Mouse (Mus musculus): ENCODE data around the gene Fbxo47.

Fbxo47 gene

DNA sequence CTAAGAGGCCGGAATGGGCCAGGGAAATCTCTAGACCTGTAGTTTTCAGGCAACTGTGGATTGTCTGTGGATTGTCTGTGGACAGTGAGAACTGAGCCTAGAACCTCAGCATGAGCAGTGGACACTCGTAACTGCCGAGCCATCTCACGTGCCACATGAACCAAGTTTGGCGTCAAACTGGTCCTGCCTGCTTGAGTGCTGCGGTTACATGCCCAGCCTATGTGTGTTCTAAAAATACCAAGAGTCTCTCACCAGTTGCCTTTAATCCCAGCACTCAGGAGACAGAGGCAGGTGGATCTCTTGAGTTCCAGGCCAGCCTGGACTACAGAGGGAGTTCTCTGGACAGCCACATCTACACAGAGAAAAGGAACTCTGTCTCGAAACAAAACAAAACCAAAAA lies 54.6 kb downstream of the Fbxo47 start:
- DNase-seq: no peak

- no peak for DNase-seq
Measured at GRCm38 (mm10) chr11:97827654-97828053, 56.3 kb downstream of the Fbxo47 start.

- peak; percentile 42 for DNase-seq
Measured at GRCm38 (mm10) chr11:97826414-97826813, 57.5 kb downstream of the Fbxo47 start.

DNA sequence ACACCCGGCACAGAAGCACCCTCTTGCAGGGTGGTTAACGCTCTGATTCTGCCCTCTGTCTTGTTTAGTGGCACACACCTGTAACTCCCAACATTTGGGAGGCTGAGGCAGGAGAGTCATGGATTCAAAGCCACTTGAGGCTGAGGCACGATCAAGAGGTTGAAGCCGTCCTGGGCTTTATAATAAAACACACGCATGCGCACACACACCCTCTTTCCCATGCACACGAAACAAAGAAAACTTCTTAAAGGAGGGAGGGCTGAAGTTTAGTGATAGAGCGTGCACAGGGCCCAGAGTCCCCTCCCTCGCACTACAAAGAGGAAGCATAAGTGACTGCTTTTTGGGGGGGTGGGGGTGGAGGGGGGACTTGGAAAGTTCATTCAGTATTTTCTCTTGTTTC lies 58.0 kb downstream of the Fbxo47 start:
- DNase-seq: peak; percentile 75

GRCm38 (mm10) chr11:97825295-97825694 lies 58.7 kb downstream of the Fbxo47 start:
- DNase-seq: peak; percentile 88

DNA sequence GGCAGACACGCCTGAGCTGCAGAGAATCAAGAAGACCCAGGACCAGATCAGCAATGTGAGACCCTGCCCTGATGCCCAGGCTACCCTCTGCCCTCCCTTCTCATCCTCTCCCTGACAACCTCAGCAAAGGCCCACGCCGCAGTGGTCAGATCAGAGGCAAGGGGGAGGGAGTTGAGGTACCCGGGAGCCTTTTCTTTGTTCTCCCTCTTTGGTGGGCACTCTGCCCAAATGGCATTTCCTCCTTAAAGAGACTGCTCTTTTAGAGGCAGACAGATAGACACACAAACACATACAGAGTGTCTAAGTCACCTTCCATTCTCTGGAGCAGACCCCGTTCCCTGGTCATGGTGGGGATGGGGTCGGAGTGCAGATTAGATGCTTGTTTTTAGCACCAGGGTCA lies 59.1 kb downstream of the Fbxo47 start:
- DNase-seq: no peak

- DNase-seq: no peak
Measured at GRCm38 (mm10) chr11:97824168-97824567, 59.8 kb downstream of the Fbxo47 start.

- no peak for DNase-seq
Measured at GRCm38 (mm10) chr11:97822840-97823603, 60.9 kb downstream of the Fbxo47 start.

DNA sequence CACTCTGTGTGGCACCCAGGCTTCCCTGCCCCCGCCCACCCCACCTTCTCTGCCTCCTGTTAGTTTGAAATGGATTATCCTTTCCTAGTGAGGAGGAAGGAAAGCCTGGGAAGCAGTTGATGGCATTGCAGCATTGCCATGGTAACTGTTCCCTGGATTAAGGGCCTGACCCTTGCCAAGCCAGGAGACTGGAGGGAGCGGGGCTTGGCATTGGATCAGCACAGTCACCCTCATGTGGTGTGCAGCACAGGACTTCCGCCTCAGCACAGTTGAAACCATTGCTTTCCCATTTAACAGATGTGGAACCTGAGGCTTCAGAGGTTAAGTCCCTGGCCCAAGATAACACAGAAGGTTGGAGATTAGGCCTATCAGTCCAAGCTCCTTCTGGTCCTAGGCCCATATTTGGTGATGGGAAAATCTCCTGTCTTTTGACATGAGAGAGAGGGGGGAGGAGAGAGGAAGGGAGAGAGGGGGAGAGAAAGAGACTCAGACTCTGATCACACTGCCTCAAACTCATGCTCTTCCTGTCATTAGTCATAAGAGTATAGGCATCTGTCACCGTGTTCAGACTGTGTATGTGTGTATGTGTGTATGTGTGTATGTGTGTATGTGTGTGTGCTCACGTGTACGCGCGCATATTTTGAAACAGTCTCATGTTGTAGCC lies 62.4 kb downstream of the Fbxo47 start:
- DNase-seq: no peak

GRCm38 (mm10) chr11:97820840-97821239 lies 63.1 kb downstream of the Fbxo47 start:
- DNase-seq: no peak

DNA sequence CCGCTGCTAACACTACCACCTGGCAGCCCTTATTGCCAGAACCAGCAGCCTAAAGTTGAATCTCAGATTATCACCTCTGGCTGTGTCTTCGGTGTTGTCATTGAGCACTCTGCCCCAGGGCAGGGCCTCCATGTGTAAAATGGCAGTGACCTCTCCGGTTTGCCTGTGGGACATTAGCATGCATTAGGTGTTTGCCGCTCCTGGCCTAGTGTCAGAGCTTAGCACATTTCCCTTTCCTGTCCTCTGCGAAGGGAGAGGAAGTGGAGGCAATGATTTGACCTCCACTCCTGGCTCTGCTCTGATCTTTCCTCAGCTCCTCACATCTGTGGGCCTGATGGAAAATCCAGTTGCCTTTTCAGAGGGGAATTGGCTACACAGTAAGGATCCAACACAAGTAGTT lies 64.0 kb downstream of the Fbxo47 start:
- DNase-seq: no peak

DNA sequence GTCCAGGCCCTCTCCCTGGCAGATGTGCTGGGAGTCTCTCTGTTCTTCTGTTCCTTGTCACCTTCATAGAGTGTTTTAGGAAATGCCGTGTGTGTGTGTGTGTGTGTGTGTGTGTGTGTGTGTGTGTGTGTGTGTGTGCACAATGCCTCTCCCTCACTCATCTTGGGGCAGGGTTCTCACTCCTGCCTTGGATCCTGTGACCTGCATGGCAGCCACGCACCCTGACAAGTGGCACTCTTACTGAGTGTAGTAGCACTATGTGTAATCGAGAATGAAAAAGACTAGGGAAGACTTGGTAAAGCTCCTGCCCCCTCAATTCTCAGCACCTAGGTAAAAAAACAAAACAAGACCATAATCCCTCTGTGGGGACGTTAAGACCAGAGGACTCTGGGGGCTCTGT lies 64.9 kb downstream of the Fbxo47 start:
- no peak for DNase-seq

GRCm38 (mm10) chr11:97818571-97818970 lies 65.4 kb downstream of the Fbxo47 start:
- no peak for DNase-seq

DNA sequence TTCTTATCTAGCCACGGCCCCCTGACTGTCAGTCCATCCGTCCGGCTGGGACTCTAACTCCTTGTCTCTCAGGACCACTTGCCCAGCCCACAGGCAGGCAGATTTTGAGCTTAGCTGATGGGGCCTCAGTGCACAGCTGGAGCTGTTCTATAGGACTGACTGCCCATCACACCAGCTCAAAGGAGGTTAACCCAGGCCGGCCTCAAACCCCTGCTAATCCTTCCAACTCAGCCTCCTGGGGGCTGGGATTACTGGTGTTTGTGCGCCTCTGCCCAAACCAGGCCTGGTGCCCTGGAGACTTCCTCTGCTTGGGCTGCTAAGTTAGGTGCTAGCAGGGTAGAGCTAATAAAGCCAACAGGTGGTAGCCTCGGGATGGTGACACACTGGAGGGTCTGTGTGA lies 66.0 kb downstream of the Fbxo47 start:
- no peak for DNase-seq

DNA sequence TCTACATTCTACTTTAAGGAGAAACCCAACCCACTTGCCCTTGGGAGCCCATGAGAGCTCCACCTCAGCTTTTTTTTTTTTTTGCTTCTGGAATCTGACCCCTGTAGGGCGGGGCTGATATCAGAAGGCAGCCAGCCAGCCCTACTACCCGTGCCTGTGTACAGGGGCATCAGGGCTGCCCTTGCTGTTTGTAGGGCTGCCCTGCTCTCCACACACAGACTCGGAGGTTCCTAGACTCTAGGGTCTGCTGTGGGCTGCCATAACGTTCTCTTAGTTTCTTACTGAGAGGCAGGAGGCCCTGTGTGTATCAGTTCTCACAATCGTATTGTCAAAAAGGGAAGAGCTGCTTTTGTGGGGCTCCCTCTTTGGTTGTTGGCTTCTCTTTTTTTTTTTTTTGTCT lies 66.6 kb downstream of the Fbxo47 start:
- no peak for DNase-seq

GRCm38 (mm10) chr11:97816916-97817315 lies 67.0 kb downstream of the Fbxo47 start:
- DNase-seq: no peak

DNA sequence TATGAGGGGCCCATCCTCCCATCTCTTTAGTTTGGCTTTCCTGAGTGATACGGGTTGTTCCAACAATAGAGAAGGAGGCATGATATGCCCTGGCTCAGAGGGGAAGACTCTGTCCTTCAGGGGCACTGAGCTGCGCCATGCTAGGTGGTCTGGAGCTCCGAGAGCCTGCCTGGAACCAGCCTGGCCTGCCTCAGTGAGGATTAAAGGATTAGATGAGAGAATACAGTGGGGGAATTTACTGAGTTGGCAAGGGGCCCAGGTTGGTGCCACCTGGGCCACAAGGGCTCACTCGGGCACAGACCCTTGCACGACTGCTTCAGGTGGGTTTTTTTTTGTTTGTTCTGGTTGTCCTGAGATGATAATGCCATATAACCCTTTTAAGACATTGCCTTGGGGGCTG lies 67.8 kb downstream of the Fbxo47 start:
- DNase-seq: no peak

GRCm38 (mm10) chr11:97815736-97816135 lies 68.2 kb downstream of the Fbxo47 start:
- no peak for DNase-seq

- no peak for DNase-seq
Measured at GRCm38 (mm10) chr11:97813746-97814515, 70.0 kb downstream of the Fbxo47 start.

DNA sequence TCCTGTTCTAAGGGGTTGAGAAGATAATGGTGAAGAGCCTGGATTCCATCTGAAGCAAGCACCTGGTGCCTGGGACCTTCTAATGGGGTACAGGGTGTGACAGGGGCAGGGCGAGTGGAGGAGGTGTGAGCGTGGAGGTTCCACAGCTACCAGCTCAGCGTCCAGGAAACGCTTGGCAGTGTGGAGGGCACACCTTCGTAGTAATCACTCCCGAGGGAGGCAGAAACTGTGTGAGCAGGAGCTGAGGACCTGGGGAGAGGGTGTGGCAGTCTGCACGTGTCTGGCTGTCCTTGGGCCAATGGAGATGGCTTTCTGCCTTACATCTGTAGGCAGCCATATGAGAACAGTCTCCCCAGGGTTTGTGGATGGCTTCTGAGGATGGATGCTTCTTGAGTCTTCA lies 70.9 kb downstream of the Fbxo47 start:
- DNase-seq: no peak

DNA sequence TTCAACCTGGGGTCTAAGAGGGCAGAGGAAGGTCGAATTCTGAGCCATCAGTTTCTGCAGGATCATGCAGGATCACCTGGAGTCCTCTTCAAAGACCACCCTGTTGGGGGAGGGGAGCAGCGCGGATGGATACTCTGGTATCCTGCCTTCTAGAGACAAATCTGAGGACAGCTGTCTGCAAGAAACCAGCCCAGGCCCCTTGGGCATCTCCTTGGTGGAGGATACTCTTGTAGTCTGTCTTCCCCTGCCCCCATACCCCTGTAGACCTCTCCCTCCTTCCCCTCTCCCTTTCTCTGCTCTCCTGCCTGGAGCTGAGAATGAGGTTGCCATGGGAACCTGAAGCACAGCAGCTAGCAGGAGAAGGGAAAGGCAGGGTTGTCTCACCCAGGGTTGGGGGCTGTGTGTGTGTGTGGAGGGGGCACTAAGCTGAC lies 71.4 kb downstream of the Fbxo47 start:
- no peak for DNase-seq

GRCm38 (mm10) chr11:97811569-97812362 lies 72.2 kb downstream of the Fbxo47 start:
- DNase-seq: no peak

DNA sequence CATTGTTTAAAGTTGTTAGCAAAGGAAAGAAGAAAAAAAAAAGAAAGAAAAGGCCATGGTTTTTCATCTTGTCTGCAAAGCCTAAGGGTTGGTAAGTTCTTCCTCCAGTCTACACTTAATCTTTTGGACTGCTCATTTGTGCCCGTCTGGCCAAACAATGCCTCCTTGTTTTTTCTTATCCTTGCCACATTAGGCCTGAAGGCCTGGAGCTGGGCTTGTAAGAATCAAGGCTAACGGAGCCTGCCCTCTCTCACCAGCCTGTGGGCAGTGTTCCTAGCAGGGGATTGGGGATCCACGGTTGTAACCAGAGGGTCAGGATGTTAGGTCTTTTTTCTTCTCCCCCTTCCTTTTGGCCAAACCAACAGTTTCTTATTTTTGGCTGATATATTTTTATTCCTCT lies 73.0 kb downstream of the Fbxo47 start:
- DNase-seq: no peak

All from thymus, postnatal 14 days (tissue).